Mouse (Mus musculus): ENCODE results near the gene Gm7102.
A peak's percentile ranks its signal among the peaks of the same experiment; 100 is the strongest.
"Not testable (repeated sequence)": the region's sequence is repeated elsewhere in the genome, so short reads cannot be mapped to it uniquely, and the experiment has no call there.

Gm7102 gene

GRCm38 (mm10) chr19:61175756-61176324, at the start of gene Gm7102:
TSS of gene Gm7102 (minus strand) at chr19:61176309.
- DNase-seq (ENCODE audit: low read depth, low spot score), result no peak

GRCm38 (mm10) chr19:61224678-61225525, 48.8 kb upstream of the Gm7102 start:
- DNase-seq (ENCODE audit: low read depth, low spot score), result no peak

- DNase-seq (ENCODE audit: low read depth, low spot score), result peak; percentile 4
Observed at GRCm38 (mm10) chr19:61223706-61224328, 47.7 kb upstream of the Gm7102 start.

- DNase-seq (ENCODE audit: low read depth, low spot score), result not testable (repeated sequence)
Observed at GRCm38 (mm10) chr19:61207506-61207905, 31.4 kb upstream of the Gm7102 start.

- no peak for DNase-seq (ENCODE audit: low read depth, low spot score)
Observed at GRCm38 (mm10) chr19:61199836-61200235, 23.7 kb upstream of the Gm7102 start.

- peak; percentile 56 for DNase-seq (ENCODE audit: low read depth, low spot score)
Observed at GRCm38 (mm10) chr19:61199316-61199715, 23.2 kb upstream of the Gm7102 start.

GRCm38 (mm10) chr19:61183590-61183989, 7.5 kb upstream of the Gm7102 start, which contains the start of gene Gm6020:
TSS of gene Gm6020 (plus strand) at chr19:61183890.
- DNase-seq (ENCODE audit: low read depth, low spot score), result not testable (repeated sequence)

GRCm38 (mm10) chr19:61151701-61152420, 24.2 kb downstream of the Gm7102 start:
- DNase-seq (ENCODE audit: low read depth, low spot score), result no peak

- no peak for DNase-seq (ENCODE audit: low read depth, low spot score)
Observed at GRCm38 (mm10) chr19:61151372-61151700, 24.8 kb downstream of the Gm7102 start.

- DNase-seq (ENCODE audit: low read depth, low spot score), result no peak
Observed at GRCm38 (mm10) chr19:61141299-61141698, 34.8 kb downstream of the Gm7102 start.

GRCm38 (mm10) chr19:61140342-61141206, 35.5 kb downstream of the Gm7102 start, which contains the start of gene Zfp950:
TSS of gene Zfp950 (minus strand) at chr19:61140840.
- DNase-seq (ENCODE audit: low read depth, low spot score), result peak; percentile 61

GRCm38 (mm10) chr19:61138655-61139054, 37.5 kb downstream of the Gm7102 start:
- no peak for DNase-seq (ENCODE audit: low read depth, low spot score)

- no peak for DNase-seq (ENCODE audit: low read depth, low spot score)
Observed at GRCm38 (mm10) chr19:61131096-61131495, 45.0 kb downstream of the Gm7102 start.
